32 mouse cellular contexts compared by ENCODE assay signal in genomic region chr10:32494591-32495182, GRCm38 (mm10).
DNase-seq lines count a peak whose midpoint lies in the region; ATAC-seq lines count a peak whose summit lies in the region.
"Had no signal": no experiment of that assay in that cellular context is flagged by ENCODE, and none has a peak within 500 bp of the region (broad histone marks: within the 10 kb centered on the region; RNA-seq: fewer than 3 reads in every experiment).

No protein-coding gene starts in this region.

- H3K27me3 ChIP-seq in lung, embryonic 16.5 days (ENCODE audit: control insufficient read depth, insufficient read depth, low read depth, low read length), result no peaks in the 10 kb centered on the region
- H3K27me3 ChIP-seq in neural tube, embryonic 11.5 days (ENCODE audit: control insufficient read depth, insufficient read depth, low read length), result no peaks in the 10 kb centered on the region
- H3K27me3 ChIP-seq: CH12.LX; embryonic facial prominence, embryonic 12.5 days; embryonic facial prominence, embryonic 15.5 days; forebrain, embryonic 12.5 days; forebrain, embryonic 15.5 days; heart, embryonic 12.5 days; heart, embryonic 15.5 days; hindbrain, embryonic 13.5 days; Patski had no signal

- no peak overlapping the region for H3K9ac ChIP-seq in lung, embryonic 16.5 days (ENCODE audit: low read length)
- no peak overlapping the region for H3K9ac ChIP-seq in neural tube, embryonic 11.5 days (ENCODE audit: low read length)
- H3K9ac ChIP-seq: embryonic facial prominence, embryonic 12.5 days; embryonic facial prominence, embryonic 15.5 days; forebrain, embryonic 12.5 days; forebrain, embryonic 15.5 days; heart, embryonic 12.5 days; heart, embryonic 15.5 days; hindbrain, embryonic 13.5 days had no signal

- peak; percentile 95 for ATAC-seq in frontal cortex, adult (ENCODE audit: low TSS enrichment)
- ATAC-seq in lung, embryonic 16.5 days (ENCODE audit: low read depth), result 0 out of 2 replicates have a peak, but pooled peaks have one; percentile 47
- peak; percentile 45; the same call in 1 of the 2 replicates for ATAC-seq in neural tube, embryonic 11.5 days (ENCODE audit: insufficient read depth, low FRiP score, low TSS enrichment)
- ATAC-seq: forebrain, embryonic 15.5 days; hindbrain, embryonic 16.5 days; Patski had no signal

- no peaks in the 10 kb centered on the region for H3K9me3 ChIP-seq in lung, embryonic 16.5 days (ENCODE audit: control insufficient read depth, low read length)
- no peaks in the 10 kb centered on the region for H3K9me3 ChIP-seq in neural tube, embryonic 11.5 days (ENCODE audit: control insufficient read depth, low read length)
- H3K9me3 ChIP-seq: embryonic facial prominence, embryonic 12.5 days; embryonic facial prominence, embryonic 15.5 days; forebrain, embryonic 12.5 days; forebrain, embryonic 15.5 days; G1E; heart, embryonic 12.5 days; heart, embryonic 15.5 days; hindbrain, embryonic 10.5 days; hindbrain, embryonic 13.5 days had no signal

- H3K36me3 ChIP-seq in lung, embryonic 16.5 days (ENCODE audit: control insufficient read depth, insufficient read depth, low read length), result no peaks in the 10 kb centered on the region
- H3K36me3 ChIP-seq in neural tube, embryonic 11.5 days (ENCODE audit: control insufficient read depth, insufficient read depth, low read length), result no peaks in the 10 kb centered on the region
- H3K36me3 ChIP-seq: embryonic facial prominence, embryonic 12.5 days; embryonic facial prominence, embryonic 15.5 days; forebrain, embryonic 12.5 days; forebrain, embryonic 15.5 days; G1E; heart, embryonic 12.5 days; heart, embryonic 15.5 days; hindbrain, embryonic 10.5 days; hindbrain, embryonic 13.5 days had no signal

- H3K27ac ChIP-seq in lung, embryonic 16.5 days (ENCODE audit: low read length), result no peak overlapping the region
- H3K27ac ChIP-seq in neural tube, embryonic 11.5 days (ENCODE audit: low read depth, low read length), result no peak overlapping the region
- H3K27ac ChIP-seq: embryonic facial prominence, embryonic 12.5 days; embryonic facial prominence, embryonic 15.5 days; forebrain, embryonic 12.5 days; forebrain, embryonic 15.5 days; gastrocnemius, adult 2 months; heart, embryonic 15.5 days; hindbrain, embryonic 10.5 days; hindbrain, embryonic 13.5 days had no signal

- DNase-seq in frontal cortex, postnatal 10 days (ENCODE audit: low spot score in 2 of 2), result no peak
- DNase-seq in lung, postnatal 10 days, result no peak
- DNase-seq in neural tube, embryonic 11.5 days (ENCODE audit: low spot score), result peak; percentile 9
- DNase-seq in neural tube, embryonic 10.5 days (ENCODE audit: extremely low spot score, low spot score), result no peak
- DNase-seq in telencephalon, adult 2 months (ENCODE audit: low read depth, low spot score), result peak; percentile 29
- DNase-seq in kidney, adult 8-10 months, result no peak
- DNase-seq: adrenal gland, postnatal 10 days; adrenal gland, postnatal 36 days; B cell, adult 2 months; cerebellum, adult 11 months; cerebellum, adult 2 months; cerebellum, adult 9-11 months; cerebellum, postnatal 25 days; gastrocnemius, adult 2 months; gastrocnemius, postnatal 14 days; heart, adult 11 months; heart, postnatal 10 days; heart, postnatal 36 days had no signal

- WGBS in lung, embryonic 16.5 days, result 42% methylated on average over 1 of the region's 1 CpGs
- 83% methylated on average over 1 of the region's 1 CpGs for WGBS in neural tube, embryonic 11.5 days

- no peak overlapping the region for H3K4me3 ChIP-seq in lung, embryonic 16.5 days (ENCODE audit: low read length)
- no peak overlapping the region for H3K4me3 ChIP-seq in neural tube, embryonic 11.5 days (ENCODE audit: low read depth, low read length)
- H3K4me3 ChIP-seq: embryonic facial prominence, embryonic 12.5 days; embryonic facial prominence, embryonic 15.5 days; forebrain, embryonic 12.5 days; forebrain, embryonic 15.5 days; gastrocnemius, adult 2 months; heart, embryonic 12.5 days; heart, embryonic 15.5 days; hindbrain, embryonic 10.5 days; hindbrain, embryonic 13.5 days had no signal

- H3K4me2 ChIP-seq in lung, embryonic 16.5 days (ENCODE audit: low read depth, low read length), result no peak overlapping the region
- H3K4me2 ChIP-seq in neural tube, embryonic 11.5 days (ENCODE audit: low read depth), result no peak overlapping the region
- H3K4me2 ChIP-seq: embryonic facial prominence, embryonic 12.5 days; embryonic facial prominence, embryonic 15.5 days; forebrain, embryonic 12.5 days; forebrain, embryonic 15.5 days; heart, embryonic 12.5 days; heart, embryonic 15.5 days; hindbrain, embryonic 13.5 days had no signal

- no peaks in the 10 kb centered on the region for H3K4me1 ChIP-seq in lung, embryonic 16.5 days (replicated peaks; ENCODE audit: control insufficient read depth, insufficient read depth, low read length)
- no peaks in the 10 kb centered on the region for H3K4me1 ChIP-seq in neural tube, embryonic 11.5 days (ENCODE audit: control insufficient read depth, insufficient read depth, low read length)
- H3K4me1 ChIP-seq: embryonic facial prominence, embryonic 12.5 days; embryonic facial prominence, embryonic 15.5 days; forebrain, embryonic 12.5 days; forebrain, embryonic 15.5 days; heart, embryonic 12.5 days; heart, embryonic 15.5 days; hindbrain, embryonic 10.5 days; hindbrain, embryonic 13.5 days had no signal

Comparison
In these comparisons a context has a peak if more than half of its experiments do, and no peak if none do; other contexts are left out.
1. DNase-seq: peak in neural tube, embryonic 11.5 days (single experiment) and telencephalon, adult 2 months (single experiment); none in frontal cortex, postnatal 10 days (0 of 2), lung, postnatal 10 days (single experiment), neural tube, embryonic 10.5 days (single experiment) and kidney, adult 8-10 months (0 of 2).
2. ATAC-seq: peak in every context shown above with its lines; median percentile 95 in frontal cortex, adult; 47 in lung, embryonic 16.5 days; 45 in neural tube, embryonic 11.5 days.